Mouse (Mus musculus): Measurements from ENCODE around the gene Castor2.

Castor2 gene

DNA sequence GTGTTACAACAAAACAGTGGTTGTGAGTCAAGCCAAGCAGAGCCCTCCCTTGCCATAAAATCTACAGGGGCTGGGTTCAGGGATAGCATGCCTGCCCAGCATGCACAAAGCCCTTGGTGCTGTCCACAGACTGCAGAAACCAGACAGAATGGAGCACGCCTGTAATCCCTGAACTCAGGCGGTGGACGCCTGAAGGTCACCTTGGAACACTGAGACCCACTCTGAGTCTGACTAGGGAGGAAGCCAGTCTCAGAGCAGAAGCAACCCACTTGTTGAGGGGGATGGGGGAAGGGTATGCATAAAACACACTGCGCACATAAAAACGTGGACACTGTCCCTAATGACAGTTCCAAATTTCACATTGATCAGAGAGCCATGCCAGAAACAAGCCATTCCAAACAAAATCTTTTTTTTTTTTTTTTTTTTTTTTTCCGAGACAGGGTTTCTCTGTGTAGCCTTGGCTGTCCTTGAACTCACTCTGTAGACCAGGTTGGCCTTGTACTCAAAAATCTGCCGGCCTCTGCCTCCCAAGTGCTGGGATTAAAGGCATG is 56.5 kb downstream of the Castor2 start:
- no peak for DNase-seq (ENCODE audit: low read depth, low spot score)

DNA sequence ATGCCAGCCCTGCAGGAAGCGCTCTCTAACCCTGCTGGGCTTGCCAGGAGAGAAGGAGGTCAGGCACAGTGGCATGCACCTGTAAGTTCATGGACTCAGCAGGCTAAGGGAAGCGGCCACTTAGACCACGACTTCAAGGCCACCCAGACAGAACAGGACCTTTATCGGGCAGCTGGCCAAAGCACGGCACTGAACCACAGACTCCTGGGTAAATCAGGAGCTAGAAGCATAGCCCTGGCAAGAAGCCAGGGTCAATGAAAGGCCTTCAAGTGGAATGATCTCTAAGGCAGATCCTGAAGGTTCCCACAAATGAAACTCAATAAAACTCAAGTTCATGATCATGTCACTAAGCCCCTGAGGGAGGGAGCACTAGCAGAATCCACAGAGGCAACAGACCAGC is 65.2 kb downstream of the Castor2 start:
- DNase-seq (ENCODE audit: low read depth, low spot score): no peak

DNA sequence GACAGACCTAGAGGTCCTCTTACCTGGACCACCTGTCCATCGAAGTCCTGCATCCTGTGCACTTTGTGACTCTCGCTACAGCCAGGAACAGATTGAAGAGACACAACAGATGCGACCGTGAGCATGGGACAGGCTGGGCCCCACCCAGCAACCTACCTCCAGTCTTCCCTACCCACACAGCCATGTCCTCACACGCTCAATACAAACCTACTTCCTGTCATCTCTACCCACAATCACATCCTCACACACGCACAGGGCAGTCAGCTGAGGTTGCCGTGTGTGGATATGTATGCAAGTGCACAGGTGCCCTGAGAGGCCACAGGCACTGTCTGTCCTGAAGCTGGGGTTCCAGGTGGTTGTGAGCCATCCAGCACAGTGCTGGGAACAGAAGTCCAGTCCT is 67.1 kb downstream of the Castor2 start:
- DNase-seq (ENCODE audit: low read depth, low spot score): no peak

DNA sequence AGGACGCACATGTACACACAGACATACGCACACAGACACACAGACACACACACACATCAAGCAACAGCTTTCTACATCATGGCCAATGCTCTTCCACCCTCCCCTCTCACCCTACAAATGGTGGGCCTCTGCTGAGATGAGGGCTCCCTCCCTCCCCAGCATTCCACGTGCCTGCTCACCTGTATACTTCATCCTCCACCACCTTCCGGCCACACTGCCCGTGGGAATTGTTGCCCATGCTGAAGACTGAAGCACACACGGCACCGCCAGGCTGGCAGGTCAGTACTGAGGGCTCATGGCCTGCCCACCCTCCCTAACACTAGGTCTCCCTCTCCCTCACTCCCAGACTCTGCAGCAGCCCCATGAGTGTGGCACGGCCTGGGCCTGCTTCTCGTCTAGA is 68.5 kb downstream of the Castor2 start:
- DNase-seq (ENCODE audit: low read depth, low spot score): no peak

DNA sequence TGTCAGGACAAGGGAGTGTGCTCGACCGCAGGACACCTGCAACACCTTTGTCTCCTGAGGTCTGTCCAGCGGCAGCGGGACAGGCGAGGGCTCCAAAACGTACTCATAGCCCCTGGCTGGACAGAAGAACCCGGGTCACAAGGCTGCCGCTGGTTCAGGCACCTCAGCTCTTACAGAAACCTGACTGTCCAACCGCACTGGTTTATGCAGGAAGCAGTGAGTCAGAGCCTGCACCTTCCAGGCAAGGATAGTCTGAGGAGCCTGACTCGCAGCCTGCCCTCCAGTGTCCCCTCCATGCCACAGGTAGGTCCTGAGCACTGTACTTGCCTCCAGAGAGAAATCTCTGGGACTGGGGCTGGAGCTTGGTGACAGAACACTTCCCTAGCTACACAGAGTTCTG is 69.7 kb downstream of the Castor2 start:
- DNase-seq (ENCODE audit: low read depth, low spot score): no peak

DNA sequence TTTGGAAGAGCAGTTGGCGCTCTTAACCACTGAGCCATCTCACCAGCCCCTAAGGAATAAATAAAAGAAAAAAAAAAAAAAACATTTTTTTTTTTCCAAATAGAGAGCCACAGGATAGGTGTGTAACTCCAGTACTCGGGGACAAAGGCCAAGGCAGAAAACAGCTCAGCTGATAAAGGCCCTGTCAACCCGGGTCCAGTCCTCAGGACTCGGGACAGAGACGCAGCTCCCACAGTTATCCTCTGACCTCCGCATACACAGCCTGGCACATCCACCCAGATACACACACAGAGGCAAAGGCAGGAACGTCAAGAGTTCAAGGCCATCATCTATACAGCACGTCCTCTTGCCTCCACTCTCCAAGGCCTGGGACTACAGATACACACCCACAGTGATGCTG is 70.7 kb downstream of the Castor2 start:
- no peak for DNase-seq (ENCODE audit: low read depth, low spot score)

DNA sequence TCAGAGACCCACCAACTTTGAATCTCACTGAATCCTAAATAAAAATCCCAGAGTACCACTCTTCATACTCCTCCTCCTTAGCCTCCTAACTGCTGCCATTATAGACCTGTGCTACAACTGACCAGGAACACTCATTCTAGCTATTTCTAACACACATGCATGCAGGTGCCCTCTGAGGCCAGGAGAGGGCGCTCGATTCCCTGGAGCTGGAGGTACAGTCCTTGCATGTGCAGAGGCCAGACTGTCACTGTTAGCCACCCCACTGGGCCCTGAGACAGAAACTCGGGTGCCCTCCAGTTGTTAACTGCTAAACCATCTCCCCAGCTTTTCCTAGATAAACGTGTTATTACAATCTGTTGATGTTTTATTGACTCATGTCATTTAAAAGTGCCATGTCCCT is 73.7 kb downstream of the Castor2 start:
- DNase-seq (ENCODE audit: low read depth, low spot score): no peak

DNA sequence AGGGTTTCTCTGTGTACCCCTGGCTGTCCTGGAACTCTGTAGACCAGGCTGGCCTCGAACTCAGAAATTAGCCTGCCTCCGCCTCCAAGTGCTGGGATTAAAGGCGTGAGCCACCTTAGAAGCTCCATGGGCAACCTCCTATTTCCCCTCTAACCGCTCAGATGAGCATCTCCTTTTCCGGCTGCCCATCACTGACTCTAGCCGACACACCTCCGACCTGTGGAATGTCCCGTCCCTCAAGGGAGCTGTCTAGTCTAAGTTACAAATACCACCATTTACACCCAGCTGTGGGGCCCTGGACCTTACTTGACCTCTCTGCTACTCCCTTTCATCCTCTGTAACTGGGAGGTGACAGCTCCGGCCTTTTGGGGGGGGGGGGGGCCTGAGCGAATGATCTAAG is 76.2 kb downstream of the Castor2 start:
- DNase-seq (ENCODE audit: low read depth, low spot score): no peak

DNA sequence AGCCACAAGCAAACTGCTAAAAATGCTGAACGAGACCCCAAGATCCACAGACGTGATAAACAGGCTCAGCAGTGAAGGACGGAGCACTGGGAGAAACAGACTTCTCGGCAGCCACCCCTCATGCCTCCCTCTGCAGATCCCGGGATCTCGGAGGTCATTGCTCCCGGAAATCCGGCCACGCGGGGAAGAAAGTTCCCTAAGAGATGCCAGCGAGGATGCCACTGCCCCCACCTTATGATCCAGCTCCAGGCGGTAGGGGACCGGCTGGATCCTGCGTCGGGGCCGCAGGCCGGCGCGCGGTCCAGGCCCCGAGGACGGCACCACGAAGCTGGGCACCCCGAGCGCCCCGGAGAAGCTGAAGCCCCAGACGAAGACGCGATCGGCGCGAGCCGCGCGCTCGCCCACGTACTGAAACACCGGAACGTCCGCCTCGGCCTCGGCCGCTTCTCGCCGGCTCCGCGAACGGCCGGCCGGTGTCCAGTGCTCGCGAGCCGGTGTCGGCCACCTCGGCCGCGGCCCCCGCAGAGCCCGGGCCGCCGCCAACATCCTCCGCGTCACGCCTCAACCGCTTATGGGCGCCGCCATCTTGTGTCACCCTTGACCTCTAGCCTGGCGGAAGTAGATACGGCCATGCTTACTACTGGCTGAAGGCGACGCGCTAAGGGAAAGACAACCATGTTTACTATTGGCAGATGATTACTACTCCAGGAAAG is 76.8 kb downstream of the Castor2 start, which contains the start of gene Rcc1l:
Gene Rcc1l (minus strand): TSS at position 606 of the 713 bp plus-strand sequence.
- no peak for DNase-seq (ENCODE audit: low read depth, low spot score)

DNA sequence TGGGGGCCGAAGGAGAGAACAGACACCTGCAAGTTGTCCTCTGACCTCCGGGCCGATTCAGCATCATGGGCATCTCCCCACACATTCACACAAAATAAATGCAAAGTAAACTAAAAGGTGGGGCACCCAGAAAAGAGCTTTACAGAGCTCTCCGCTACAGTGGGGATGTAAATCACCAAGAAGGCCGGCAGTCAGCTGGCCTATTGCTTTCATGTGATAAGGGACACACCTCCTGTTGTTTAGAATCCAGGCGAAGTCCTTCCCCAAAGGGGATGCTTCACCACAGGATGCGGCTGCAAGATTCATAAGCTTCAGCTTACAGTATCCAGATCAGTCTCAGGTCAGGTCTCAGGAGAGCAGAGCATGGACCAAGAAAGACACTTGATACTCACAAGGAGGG is 79.0 kb downstream of the Castor2 start:
- no peak for DNase-seq (ENCODE audit: low read depth, low spot score)

DNA sequence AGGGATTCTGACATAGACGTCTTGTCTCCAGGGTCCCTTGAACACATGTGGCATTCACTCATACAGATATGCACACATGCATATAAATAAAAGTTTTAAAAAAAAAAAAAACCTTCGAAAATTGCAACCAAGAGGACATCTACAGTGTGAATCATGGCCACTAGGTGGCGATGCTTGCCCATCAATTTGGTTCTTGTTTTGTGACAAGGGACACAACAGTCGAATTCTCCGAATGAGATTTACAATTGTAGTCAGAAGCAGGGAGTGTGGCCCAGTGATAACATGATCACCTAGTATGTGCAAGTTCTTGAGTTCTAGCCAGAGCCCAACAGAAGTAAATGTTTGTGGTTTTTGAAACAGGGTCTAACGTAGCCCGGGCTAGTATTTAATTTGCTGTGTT is 80.4 kb downstream of the Castor2 start:
- no peak for DNase-seq (ENCODE audit: low read depth, low spot score)

DNA sequence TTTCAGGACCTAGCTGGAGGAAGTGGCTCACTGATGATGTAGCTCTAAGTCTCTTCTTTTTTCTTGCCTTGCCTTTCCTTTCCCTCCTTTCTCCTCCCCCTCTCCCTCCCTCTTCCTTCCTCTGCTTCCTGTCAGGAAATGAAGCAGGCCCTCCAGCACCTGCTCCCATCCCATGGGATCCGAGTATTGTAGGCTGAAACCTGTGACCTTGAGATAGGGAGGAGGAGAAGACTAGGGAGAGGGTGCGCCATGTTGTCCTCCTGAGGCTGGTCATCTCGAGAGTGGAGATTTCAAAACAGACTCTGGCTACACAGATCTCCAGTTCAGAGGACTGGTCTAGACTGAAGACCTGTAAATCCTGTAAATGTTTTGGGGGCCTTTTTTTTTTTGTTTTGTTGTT is 82.7 kb downstream of the Castor2 start:
- no peak for DNase-seq (ENCODE audit: low read depth, low spot score)

DNA sequence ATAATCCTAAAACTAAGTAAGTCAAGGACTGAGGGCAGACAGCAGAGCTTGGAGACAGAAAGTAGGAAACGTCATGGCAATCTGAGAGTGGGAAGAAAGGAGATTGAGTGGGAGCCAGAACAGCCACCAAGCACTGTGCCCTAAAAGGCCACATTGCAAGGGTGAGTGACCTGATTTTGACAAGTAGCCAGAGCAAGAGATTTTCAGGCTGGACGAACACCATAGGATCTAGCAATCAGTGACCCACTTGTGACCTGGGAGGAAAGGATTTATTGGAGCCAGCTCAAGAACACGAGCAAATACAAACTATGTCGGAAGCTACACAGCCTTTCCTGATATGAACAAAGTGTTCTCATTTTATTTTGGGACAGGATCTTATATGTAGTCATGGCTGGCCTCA is 83.2 kb downstream of the Castor2 start:
- DNase-seq (ENCODE audit: low read depth, low spot score): no peak

DNA sequence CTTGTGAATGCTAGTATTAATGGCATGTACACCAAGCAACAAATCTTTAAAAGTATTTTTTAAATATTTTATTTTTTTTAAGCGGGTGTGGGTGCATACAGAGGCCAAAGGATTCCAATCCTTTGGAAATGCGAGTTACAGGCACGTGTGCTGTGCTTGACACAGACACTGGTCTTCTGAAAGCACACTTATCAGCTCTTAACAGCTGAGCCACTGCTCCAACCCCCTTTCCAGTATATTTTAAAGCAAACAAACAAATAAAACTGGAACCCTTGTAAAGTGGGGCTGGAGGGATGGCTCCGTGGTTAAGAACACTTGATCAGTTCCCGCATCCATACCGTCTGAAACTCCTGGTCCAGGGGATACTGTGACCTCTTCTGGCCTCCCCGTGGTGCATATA is 83.7 kb downstream of the Castor2 start:
- no peak for DNase-seq (ENCODE audit: low read depth, low spot score)

DNA sequence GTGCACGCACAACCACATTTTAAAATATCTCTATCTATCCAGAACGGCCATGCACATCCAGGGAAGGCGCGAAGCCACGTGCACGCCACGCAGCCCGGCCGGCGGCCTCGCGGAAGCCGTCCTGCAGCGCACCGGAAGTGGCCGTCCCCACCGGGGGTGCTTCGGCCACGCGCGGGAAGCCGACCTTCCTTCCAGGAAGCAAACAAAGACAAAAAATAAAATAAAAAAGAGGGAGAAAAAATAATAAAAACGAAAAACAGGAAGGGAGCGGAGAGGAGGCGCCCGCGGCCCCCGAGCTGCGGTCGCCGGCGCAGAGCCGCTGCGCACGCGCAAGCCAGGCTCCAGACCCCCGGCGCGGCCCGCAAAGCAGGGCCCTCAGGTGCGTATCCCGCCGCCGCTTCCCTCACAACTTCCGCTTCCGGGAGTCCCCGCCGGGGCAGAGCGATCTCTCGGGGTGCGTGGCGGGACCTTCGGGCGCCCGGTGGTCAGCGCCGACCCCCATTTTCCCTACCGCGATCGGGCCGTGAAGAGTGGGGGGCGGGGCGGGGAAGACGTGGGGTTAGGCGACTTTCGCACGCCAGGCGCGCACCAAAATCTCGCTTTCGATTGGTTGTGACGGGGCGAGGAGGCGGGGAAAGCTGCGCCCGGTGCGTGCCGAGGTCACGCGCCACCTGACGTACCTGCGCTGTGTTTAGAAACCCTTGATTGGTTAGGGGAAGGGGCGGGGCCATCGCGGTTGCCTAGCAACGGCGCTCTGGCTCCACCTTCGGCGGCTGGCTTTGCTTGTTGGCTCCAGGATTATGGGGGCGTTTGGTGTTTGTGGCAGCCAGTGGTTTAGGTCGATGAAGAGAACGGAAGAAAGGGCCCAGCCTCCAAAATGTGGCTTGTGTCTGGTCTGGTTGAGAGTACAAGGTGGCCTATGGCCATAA is 84.6 kb downstream of the Castor2 start, which contains the start of gene Gtf2ird2:
Gene Gtf2ird2 (plus strand): TSS at position 140 of the 929 bp plus-strand sequence.
- DNase-seq (ENCODE audit: low read depth, low spot score): peak; percentile 94

DNA sequence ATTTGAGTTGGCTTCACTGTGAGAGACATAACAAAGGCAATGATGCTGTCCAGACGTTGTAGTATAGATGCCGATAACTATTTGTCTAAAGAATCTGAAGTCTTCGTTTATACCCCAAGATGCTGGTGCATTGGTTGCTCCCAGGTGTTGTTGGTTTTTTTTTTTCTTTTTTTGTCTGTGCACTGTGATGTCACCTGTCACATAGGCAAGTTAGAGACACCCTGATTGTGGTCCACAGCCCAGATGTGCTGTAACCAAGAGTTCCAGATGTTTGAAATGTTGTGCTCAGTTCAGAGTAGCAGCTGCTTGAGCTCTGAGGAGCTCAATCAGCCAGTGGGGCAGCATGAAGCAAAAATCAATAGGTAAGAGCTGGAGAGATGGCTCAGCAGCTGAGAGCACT is 86.5 kb downstream of the Castor2 start:
- DNase-seq (ENCODE audit: low read depth, low spot score): no peak

DNA sequence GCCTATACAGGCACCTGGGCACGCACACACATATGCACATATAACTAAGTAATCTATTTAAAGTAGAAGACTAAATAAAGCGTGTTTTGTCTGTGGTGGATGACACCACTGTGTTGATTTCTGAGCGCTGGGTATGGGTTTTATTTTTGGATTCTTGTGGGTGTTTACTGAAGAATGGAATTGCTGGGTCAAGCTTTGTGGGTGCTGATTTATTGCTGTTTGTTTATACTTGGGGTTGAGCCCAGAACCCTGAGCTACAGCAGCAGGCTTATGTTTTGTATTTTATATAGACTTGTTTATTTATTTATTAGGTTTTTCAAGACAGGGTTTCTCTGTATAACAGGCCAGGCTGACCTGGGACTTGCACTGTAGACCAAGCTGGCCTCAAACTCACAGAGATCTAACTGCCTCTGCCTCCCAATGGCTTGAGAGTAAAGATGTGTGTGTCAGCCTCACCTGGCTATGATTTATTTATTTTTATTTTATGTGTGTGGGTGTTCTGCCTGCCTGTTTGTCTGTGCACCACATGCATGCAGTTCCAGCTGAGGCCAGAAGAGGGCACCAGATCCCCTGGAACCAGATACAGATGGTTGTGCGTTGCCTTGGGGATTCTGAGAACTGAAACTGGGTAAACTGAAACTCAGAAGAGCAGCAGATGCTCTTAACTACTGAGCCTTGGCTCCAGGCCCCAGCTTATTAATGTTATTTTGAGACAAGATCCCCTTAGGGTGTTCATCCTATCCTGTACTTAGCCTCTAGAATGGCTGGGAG is 87.6 kb downstream of the Castor2 start:
- no peak for DNase-seq (ENCODE audit: low read depth, low spot score)

DNA sequence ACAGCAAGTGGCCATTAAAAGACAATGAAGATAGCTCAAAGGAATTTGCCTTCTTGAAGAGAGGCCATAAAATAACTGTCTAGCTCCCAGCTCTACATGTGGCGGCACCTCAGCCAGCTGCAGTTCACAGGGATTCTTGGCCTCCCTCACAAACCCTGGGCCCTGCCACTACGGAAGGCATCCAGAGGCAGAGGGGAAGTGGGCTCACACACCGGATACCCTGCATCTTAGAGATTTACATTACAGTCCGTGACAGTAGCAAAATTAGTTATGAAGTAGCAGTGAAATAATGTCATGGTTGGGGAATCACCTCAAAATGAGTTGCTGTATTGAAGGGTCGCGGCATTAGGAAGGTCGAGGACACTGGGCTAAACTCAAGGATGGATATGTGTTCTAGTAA is 89.1 kb downstream of the Castor2 start:
- no peak for DNase-seq (ENCODE audit: low read depth, low spot score)

DNA sequence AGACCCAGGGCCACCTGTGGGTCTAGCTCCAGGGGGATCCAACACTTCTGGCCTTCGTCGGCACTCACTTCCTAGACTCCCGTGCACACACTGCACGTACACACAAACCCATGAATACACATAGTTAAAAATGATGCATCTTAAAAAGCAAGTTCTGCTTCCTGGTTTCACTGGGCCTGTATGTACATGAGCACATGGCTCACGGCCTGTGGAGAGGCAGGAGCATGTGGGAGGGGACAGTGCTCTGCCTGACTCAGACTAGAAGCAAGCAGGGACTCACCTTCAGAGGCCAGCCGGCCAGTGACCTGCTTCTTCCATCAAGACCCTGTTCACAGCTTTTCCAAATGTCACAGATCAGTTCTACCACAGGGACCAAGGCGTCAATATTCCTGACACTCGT is 94.2 kb downstream of the Castor2 start:
- DNase-seq (ENCODE audit: low read depth, low spot score): no peak

Measured in WW6 (cell line).